Mouse (Mus musculus): Measurements from ENCODE around the gene Marco.

Marco gene

GRCm38 (mm10) chr1:120441587-120441986 lies 63.2 kb downstream of the Marco start:
- CTCF ChIA-PET, result no interaction called here

- CTCF ChIA-PET, result no interaction called here
These were observed 69.2 kb downstream of the Marco start for GRCm38 (mm10) chr1:120435591-120435990.

- CTCF ChIA-PET, result no interaction called here
These were observed 74.7 kb downstream of the Marco start for GRCm38 (mm10) chr1:120430171-120430570.

GRCm38 (mm10) chr1:120425587-120425986 lies 79.2 kb downstream of the Marco start:
- CTCF ChIA-PET, result no interaction called here
